Mouse (Mus musculus) spleen, adult 10 weeks (tissue): ENCODE results near the gene Pifo. TPM values are rescaled to one million over a fixed set of nuclear protein-coding genes. Genes with fewer than 3 reads are reported as not detected.

Source experiments
- polyA plus RNA-seq: library from polyadenylated mRNA; stranded (reverse); fragments of 350-450 nt; fragmentation: Illumina TruSeq; extraction: RNeasy Lipid Tissue Mini Kit (QIAGEN cat#74804); gene quantifications from one replicate; pipeline ENCODE4 v1.2.3, GENCODE M21; 2015; ENCODE audit warnings: low replicate concordance; ENCODE audit not compliant: insufficient read depth

Pifo gene
- 1.7 TPM for polyA plus RNA-seq

DNA sequence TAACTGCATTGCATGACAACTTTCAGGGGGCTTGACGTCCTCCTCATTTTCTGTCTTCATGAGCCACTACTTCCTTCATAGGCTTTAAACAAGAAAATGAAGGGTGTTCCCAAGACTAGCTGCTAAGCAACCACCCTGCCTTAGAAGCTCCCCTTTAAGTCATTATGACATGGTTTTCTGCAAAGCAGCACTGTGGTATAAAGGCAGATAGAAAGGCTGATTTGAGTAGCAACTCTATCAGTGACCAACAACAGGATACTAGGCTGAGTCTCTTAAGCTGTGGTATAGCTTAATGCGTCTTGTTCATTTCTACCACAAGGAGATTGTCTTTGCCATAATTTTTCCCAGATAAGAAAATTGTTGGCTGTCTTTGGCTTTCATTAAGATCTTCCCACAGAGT, at the start of gene Pifo:
Gene Pifo, minus strand, starts transcription at position 101 of the 400 bp plus-strand sequence.

DNA sequence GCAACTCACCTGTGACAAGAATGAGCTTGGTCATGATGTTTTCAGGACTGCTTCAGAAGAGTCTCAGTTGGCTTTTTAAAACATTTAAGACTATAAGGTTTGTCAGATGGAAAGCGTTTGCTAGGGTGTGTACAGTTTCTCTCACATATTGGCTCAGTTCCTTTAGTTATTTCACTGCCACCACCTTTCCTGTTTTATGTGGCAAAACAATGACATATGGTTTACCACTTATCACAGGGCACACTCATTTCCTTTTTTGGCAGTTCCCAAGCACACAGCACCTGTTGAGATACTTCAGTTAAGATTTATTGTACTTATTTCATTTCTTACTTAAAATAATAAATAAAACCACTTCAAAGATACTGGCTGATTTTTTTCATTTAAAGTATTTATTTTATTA, 18.3 kb upstream of the Pifo start, which contains the start of gene Chil5:
Gene Chil5, minus strand, starts transcription at position 34 of the 400 bp plus-strand sequence.

GRCm38 (mm10) chr3:105973411-105973810, 41.0 kb downstream of the Pifo start, which contains the start of gene Ovgp1:
Gene Ovgp1 (plus strand): TSS chr3:105973711.

GRCm38 (mm10) chr3:105959999-105960398, 54.4 kb downstream of the Pifo start, which contains the start of gene Atp5f1:
Gene Atp5f1 (minus strand): TSS chr3:105960099.

DNA sequence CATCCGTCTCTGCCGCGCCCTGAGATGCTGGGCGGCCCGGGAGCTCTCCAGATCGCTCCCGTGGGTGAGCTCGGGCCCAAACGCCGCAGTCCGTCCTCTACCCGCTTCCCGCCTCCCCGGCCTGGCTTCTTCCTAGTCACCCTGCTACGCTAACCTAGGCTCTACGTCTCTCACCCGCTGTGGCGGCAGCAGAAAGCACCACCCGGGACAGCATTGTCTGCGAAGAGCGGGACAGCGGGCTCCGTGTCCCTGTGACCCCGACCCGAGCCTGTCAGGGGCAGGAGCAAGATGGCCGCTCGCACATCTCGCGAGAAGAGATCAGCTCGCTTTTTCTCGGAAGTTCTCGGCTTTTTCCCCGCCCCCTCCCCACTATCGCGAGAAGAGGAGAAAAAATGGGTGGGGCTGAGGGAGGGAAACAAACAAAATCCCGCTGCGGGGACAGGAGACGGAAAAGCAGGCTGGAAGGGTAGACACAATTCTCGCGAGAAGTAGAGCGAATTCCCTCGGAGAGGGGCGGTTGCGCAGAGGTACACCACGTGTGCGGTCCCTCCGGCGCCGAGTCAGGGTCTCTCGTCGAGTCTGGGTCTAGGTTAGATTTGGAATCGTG, 55.4 kb downstream of the Pifo start, which contains the start of gene Wdr77:
Gene Wdr77, plus strand, starts transcription at position 396 of the 607 bp plus-strand sequence.

Other genes with a start within 250 kb of the Pifo start
- 412 TPM for gene Rap1a, start 213.3 kb downstream of the Pifo start, polyA plus RNA-seq
- 2.4 TPM for gene Adora3, start 143.8 kb downstream of the Pifo start, polyA plus RNA-seq
- not detected for gene Tmigd3, start 143.7 kb downstream of the Pifo start, polyA plus RNA-seq
- 69.2 TPM for gene I830077J02Rik, start 82.0 kb downstream of the Pifo start, polyA plus RNA-seq
- gene Wdr77, start 55.3 kb downstream of the Pifo start, polyA plus RNA-seq: 62.0 TPM
- 294 TPM for gene Atp5f1, start 54.5 kb downstream of the Pifo start, polyA plus RNA-seq
- 9.7 TPM for gene Ovgp1, start 40.9 kb downstream of the Pifo start, polyA plus RNA-seq
- 5.2 TPM for gene Chil5, start 18.2 kb upstream of the Pifo start, polyA plus RNA-seq
- gene Chia1, start 98.6 kb upstream of the Pifo start, polyA plus RNA-seq: 0.14 TPM
- gene Chil3, start 152.9 kb upstream of the Pifo start, polyA plus RNA-seq: 58.5 TPM
- gene Chil4, start 204.9 kb upstream of the Pifo start, polyA plus RNA-seq: not detected